Mouse (Mus musculus): ENCODE results near the gene Olfr1258.
"Not testable (repeated sequence)": the region's sequence is repeated elsewhere in the genome, so short reads cannot be mapped to it uniquely, and the experiment has no call there.

The Olfr1258 gene

DNA sequence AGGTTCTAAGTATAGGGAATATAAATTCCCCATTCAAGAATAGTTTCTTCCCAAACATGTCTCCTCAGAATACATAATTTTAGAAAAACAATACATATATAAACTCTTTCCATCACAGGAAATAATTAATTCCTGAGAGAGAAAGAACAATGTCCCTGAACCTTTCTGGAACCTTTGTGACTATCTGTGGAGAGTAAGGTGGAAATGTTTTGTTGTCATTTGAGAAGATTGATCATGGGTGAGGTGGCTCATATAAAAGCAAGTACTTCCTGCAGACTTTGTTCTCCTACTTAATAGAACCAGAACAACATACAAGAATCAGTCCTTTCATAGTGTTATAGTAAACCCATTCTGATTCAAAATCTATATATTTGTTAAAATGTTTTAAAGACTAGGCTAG, at the start of gene Olfr1258:
TSS of gene Olfr1258 (plus strand) at position 301 of the 400 bp plus-strand sequence.
- DNase-seq (ENCODE audit: low read depth, low spot score) = no peak

DNA sequence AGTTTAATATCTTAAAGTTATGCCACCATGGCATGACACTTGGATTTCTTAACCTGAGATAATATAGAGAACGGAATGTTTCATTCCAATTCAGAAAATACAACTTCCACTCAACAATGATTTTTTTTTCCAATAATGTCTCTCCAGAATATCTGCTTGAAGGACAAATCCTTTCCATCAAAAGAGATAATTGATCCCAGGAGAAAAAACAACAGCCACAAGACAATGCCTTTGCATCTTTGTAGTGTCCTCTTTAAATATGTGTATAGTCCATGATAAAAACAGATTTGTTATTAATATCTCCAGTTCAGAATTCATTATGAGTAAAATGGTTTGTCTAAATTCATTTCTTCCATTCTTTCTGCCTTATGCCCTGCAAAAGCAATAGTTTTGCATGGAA, 49.0 kb upstream of the Olfr1258 start, which contains the start of gene Olfr1257:
TSS of gene Olfr1257 (plus strand) at position 301 of the 400 bp plus-strand sequence.
- DNase-seq (ENCODE audit: low read depth, low spot score) = no peak

DNA sequence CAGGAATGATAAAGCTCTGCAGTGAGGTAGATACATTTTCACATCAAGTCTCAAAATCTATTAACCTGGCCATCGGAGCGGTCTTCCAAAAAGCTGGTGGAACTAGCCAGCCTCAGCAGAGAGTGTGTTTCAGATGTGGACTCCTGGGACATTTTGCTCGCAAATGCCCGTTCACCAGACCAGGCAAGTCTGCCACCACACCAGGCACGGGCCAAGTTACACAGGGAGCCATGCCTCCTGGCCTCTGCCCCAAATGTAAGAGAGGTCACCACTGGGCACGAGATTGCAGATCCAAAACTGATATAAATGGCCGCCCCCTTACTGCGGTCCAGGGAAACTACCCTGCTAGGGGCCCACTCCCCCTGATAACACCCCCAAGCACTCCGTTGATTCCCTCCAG, 14.5 kb upstream of the Olfr1258 start:
- DNase-seq (ENCODE audit: low read depth, low spot score) = not testable (repeated sequence)

- no peak for DNase-seq (ENCODE audit: low read depth, low spot score)
Observed at GRCm38 (mm10) chr2:89948564-89948963, 21.5 kb downstream of the Olfr1258 start, which contains the start of gene Olfr1259. Olfr1259 (minus strand) TSS chr2:89948664.

DNA sequence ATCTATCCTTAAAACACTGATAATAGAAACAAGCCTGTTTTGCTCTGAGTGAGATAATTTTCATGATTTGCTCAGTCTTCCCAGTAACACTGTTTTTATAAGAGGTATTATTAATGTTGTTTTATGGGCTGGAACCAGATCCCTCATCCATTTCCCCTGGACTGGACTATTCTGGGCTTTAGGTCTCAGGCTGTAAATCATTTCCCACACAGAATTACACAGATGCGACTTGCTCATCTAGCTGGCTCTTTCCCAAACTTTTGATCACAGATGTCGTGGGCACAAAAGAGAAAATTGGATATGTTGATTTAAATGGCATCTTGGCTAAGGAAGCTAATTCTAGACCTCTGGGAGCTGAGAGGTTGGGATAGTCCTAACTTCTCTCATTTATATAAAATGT, 47.1 kb downstream of the Olfr1258 start, which contains the start of gene Olfr1260:
TSS of gene Olfr1260 (plus strand) at position 157 of the 400 bp plus-strand sequence.
- no peak for DNase-seq (ENCODE audit: low read depth, low spot score)

DNA sequence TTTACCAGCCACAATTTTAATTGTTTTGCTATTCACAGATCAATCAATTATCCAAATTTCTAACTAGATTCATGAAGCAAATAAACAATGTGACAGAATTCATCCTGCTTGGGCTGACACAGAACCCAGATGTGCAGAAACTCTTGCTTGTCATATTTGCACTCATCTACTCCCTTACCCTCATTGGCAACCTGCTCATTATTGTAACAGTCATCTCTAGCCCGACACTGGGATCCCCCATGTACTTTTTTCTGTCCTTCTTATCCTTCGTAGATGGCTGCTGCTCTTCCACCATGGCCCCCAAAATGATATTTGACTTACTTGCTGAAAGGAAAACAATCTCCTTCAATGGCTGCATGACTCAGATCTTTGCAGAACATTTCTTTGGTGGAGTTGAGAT, 50.6 kb downstream of the Olfr1258 start:
- DNase-seq (ENCODE audit: low read depth, low spot score) = no peak
